Mouse (Mus musculus) T-helper 2 cell (primary cell): ENCODE data around the gene Tmem200a.

Source experiments
- in situ Hi-C: fragments of 300-600 bp; cut with MboI, MseI; formaldehyde crosslinking; loops from one replicate; pipeline ENCODE4 v1.15.1; 2025; ENCODE audit warnings: high pct_unique_total_duplicates

Gene Tmem200a

GRCm38 (mm10) chr10:26078521-26079142 is at the start of gene Tmem200a:
TSS of gene Tmem200a (minus strand) at chr10:26079052.
- in situ Hi-C loops = no loop called here

- in situ Hi-C loops = no loop called here
Measured at GRCm38 (mm10) chr10:26119822-26120183, 41.0 kb upstream of the Tmem200a start.

- in situ Hi-C loops = no loop called here
Measured at GRCm38 (mm10) chr10:26119067-26119821, 40.4 kb upstream of the Tmem200a start.

GRCm38 (mm10) chr10:26114409-26114808 is 35.6 kb upstream of the Tmem200a start:
- in situ Hi-C loops = no loop called here

GRCm38 (mm10) chr10:26103330-26103982 is 24.6 kb upstream of the Tmem200a start:
- in situ Hi-C loops = no loop called here

- in situ Hi-C loops = no loop called here
Measured at GRCm38 (mm10) chr10:26082081-26082480, 3.2 kb upstream of the Tmem200a start.

GRCm38 (mm10) chr10:26079678-26080077 is 826 bp upstream of the Tmem200a start:
- in situ Hi-C loops = no loop called here

GRCm38 (mm10) chr10:26077671-26078481 is 976 bp downstream of the Tmem200a start, which contains the start of gene Gm9767:
TSS of gene Gm9767 (plus strand) at chr10:26078255.
- in situ Hi-C loops = no loop called here

GRCm38 (mm10) chr10:26076949-26077348 is 1.9 kb downstream of the Tmem200a start:
- in situ Hi-C loops = no loop called here

GRCm38 (mm10) chr10:26071986-26072385 is 6.9 kb downstream of the Tmem200a start:
- in situ Hi-C loops = no loop called here

GRCm38 (mm10) chr10:26063071-26063470 is 15.8 kb downstream of the Tmem200a start:
- in situ Hi-C loops = no loop called here

GRCm38 (mm10) chr10:26059662-26060307 is 19.1 kb downstream of the Tmem200a start:
- in situ Hi-C loops = no loop called here

GRCm38 (mm10) chr10:26051177-26051576 is 27.7 kb downstream of the Tmem200a start:
- in situ Hi-C loops = no loop called here

- in situ Hi-C loops = no loop called here
Measured at GRCm38 (mm10) chr10:26034931-26035330, 43.9 kb downstream of the Tmem200a start.

- in situ Hi-C loops = no loop called here
Measured at GRCm38 (mm10) chr10:26018740-26019139, 60.1 kb downstream of the Tmem200a start.

GRCm38 (mm10) chr10:26014298-26014697 is 64.6 kb downstream of the Tmem200a start:
- in situ Hi-C loops = no loop called here

- in situ Hi-C loops = no loop called here
Measured at GRCm38 (mm10) chr10:26008948-26009347, 69.9 kb downstream of the Tmem200a start.

- in situ Hi-C loops = no loop called here
Measured at GRCm38 (mm10) chr10:26005471-26005870, 73.4 kb downstream of the Tmem200a start.

- in situ Hi-C loops = no loop called here
Measured at GRCm38 (mm10) chr10:26000893-26001292, 78.0 kb downstream of the Tmem200a start.

GRCm38 (mm10) chr10:25999291-25999930 is 79.4 kb downstream of the Tmem200a start:
- in situ Hi-C loops = no loop called here

- in situ Hi-C loops = no loop called here
Measured at GRCm38 (mm10) chr10:25984056-25984455, 94.8 kb downstream of the Tmem200a start.
